Mouse (Mus musculus) hindbrain, embryonic 12.5 days (tissue): ENCODE data around the gene Cyp26c1. TPM values are rescaled to one million over a fixed set of nuclear protein-coding genes. Genes with fewer than 3 reads are reported as not detected.
A peak's percentile ranks its signal among the peaks of the same experiment; 100 is the strongest.

Source experiments
- ATAC-seq: fragments of 200-750 bp; cut with Nextera tagmentation; 2 replicates; pipeline ENCODE4 v1.8.0; 2017; ENCODE audit warnings: moderate TSS enrichment; ENCODE audit not compliant: low FRiP score
- H3K27ac ChIP-seq: fragments of 300-500 bp; sonication (generic); 2 replicates; pipeline ENCODE4 v1.5.1; 2016; ENCODE audit warnings: mild to moderate bottlenecking
- H3K27me3 ChIP-seq: fragments of 300-500 bp; sonication (generic); 2 replicates; pipeline ENCODE4 v1.6.1; 2016; ENCODE audit warnings: mild to moderate bottlenecking
- H3K36me3 ChIP-seq: fragments of 300-500 bp; sonication (generic); 2 replicates; pipeline ENCODE4 v1.6.1; 2016; ENCODE audit warnings: mild to moderate bottlenecking
- H3K4me1 ChIP-seq: fragments of 300-500 bp; sonication (generic); 2 replicates; pipeline ENCODE4 v1.6.1; 2016
- H3K4me2 ChIP-seq: fragments of 300-500 bp; sonication (generic); replicated peaks from 2 replicates; pipeline ENCODE4 v1.6.1; 2016; ENCODE audit warnings: mild to moderate bottlenecking
- H3K4me3 ChIP-seq: fragments of 300-500 bp; sonication (generic); 2 replicates; pipeline ENCODE4 v1.5.1; 2016; ENCODE audit warnings: mild to moderate bottlenecking
- H3K9ac ChIP-seq: fragments of 300-500 bp; sonication (generic); 2 replicates; pipeline ENCODE4 v1.6.1; 2016; ENCODE audit warnings: mild to moderate bottlenecking, moderate library complexity
- H3K9me3 ChIP-seq: fragments of 300-500 bp; sonication (generic); replicated peaks from 2 replicates; pipeline ENCODE4 v1.6.1; 2016; ENCODE audit warnings: mild to moderate bottlenecking
- WGBS: fragments of 180-500 bp; shearing (Covaris S2); methylation state at CpG from one replicate; pipeline ENCODE4 v1.1.7; 2016; 5-methylcytosine and 5-hydroxymethylcytosine counted together
- polyA plus RNA-seq: library from polyadenylated mRNA; unstranded; fragments of >200 nt; fragmentation: Nextera tagmentation; extraction: Ambion mirVana; gene quantifications from 2 replicates; pipeline ENCODE4 v1.2.1, GENCODE M21; 2016

Cyp26c1 gene
- polyA plus RNA-seq, 1 experiment from 2014 or later, result 1.8 TPM

DNA sequence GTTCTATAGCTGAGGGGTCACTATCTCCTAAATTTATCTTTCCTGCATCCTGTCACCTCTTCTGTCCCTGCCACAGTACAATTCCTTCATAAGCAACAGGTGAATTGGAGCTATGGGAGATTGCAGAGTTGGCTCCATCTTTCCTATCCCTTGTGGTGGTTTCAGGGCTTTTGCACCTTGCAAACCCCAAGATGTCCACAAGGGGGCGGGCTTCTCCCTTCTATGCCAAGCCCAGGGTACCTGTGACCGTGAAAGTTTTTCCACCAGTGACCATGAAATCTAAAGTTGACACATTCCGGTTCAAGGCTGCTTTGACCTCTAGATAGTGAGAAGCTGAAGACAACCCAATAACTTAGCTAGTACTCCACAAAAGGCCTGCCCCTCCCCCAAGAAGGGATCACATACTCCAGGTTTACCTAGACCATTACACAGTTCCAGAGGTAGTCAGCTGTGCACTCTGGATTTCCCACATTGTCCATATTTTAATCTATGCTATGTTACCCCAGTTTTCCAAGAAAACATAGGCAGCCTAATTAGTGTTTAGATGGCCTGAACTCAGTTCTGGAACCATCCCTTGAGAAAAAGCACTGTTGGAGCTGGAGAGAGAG, 18.6 kb downstream of the Cyp26c1 start:
- ATAC-seq, result 0 out of 2 replicates have a peak, but pooled peaks have one; percentile 16
- H3K27ac ChIP-seq, result no peak overlapping the region
- 9% methylated on average over 3 of the region's 3 CpGs for WGBS
- H3K4me2 ChIP-seq, result no peak overlapping the region
- H3K4me1 ChIP-seq, result 0 out of 2 replicates have a peak, but pooled peaks cover 2% of the 10 kb centered on the region
- no peaks in the 10 kb centered on the region for H3K9me3 ChIP-seq
- no peak overlapping the region for H3K9ac ChIP-seq
- no peaks in the 10 kb centered on the region for H3K36me3 ChIP-seq
- H3K4me3 ChIP-seq, result no peak overlapping the region
- peaks cover 51% of the 10 kb centered on the region for H3K27me3 ChIP-seq

- no peak overlapping the region for H3K4me3 ChIP-seq
- H3K36me3 ChIP-seq, result no peaks in the 10 kb centered on the region
- H3K9me3 ChIP-seq, result no peaks in the 10 kb centered on the region
- no peak for ATAC-seq
- H3K27me3 ChIP-seq, result peaks cover 34% of the 10 kb centered on the region
- no peak overlapping the region for H3K27ac ChIP-seq
- H3K9ac ChIP-seq, result no peak overlapping the region
- H3K4me1 ChIP-seq, result no peaks in the 10 kb centered on the region
- H3K4me2 ChIP-seq, result no peak overlapping the region
- 83% methylated on average over 5 of the region's 5 CpGs for WGBS
Measured at GRCm38 (mm10) chr19:37705722-37706121, 20.3 kb downstream of the Cyp26c1 start.

GRCm38 (mm10) chr19:37714681-37715080, 29.3 kb downstream of the Cyp26c1 start:
- Histone ChIP-seq H3K27me3 (no peaks in the 10 kb centered on the region), H3K9me3 (no peaks in the 10 kb centered on the region), H3K27ac (no peak overlapping the region), H3K4me1 (no peaks in the 10 kb centered on the region), H3K9ac (no peak overlapping the region), H3K4me2 (no peak overlapping the region), H3K4me3 (no peak overlapping the region), H3K36me3 (no peaks in the 10 kb centered on the region)
- WGBS, result 75% methylated on average over 10 of the region's 10 CpGs
- ATAC-seq, result no peak

DNA sequence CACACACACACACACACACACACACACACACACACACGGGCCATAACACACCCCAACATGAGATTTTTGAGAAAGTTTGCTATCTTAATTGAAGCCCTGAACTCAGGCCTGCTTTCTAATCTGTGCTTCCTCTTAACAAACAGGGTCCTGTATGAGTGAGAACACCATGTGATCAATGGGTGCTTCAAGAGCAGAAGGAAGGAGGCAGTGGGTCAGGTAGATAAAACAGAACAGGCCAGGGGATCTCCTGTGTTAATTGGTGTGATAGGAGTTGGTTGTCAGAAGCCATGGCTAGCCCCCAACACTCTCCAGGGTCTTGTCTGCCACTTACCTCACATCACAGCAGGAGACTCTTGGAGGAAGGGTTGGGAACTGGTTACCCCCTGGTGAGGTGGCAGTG, 30.6 kb downstream of the Cyp26c1 start:
- Histone ChIP-seq H3K36me3 (no peaks in the 10 kb centered on the region), H3K4me1 (no peaks in the 10 kb centered on the region), H3K9me3 (no peaks in the 10 kb centered on the region), H3K27me3 (no peaks in the 10 kb centered on the region), H3K9ac (no peak overlapping the region), H3K27ac (no peak overlapping the region), H3K4me2 (no peak overlapping the region), H3K4me3 (no peak overlapping the region)
- ATAC-seq, result no peak
- 79% methylated on average over 1 of the region's 1 CpGs for WGBS

GRCm38 (mm10) chr19:37716524-37717175, 31.3 kb downstream of the Cyp26c1 start:
- H3K4me1 ChIP-seq, result no peaks in the 10 kb centered on the region
- WGBS, result 89% methylated on average over 12 of the region's 12 CpGs

DNA sequence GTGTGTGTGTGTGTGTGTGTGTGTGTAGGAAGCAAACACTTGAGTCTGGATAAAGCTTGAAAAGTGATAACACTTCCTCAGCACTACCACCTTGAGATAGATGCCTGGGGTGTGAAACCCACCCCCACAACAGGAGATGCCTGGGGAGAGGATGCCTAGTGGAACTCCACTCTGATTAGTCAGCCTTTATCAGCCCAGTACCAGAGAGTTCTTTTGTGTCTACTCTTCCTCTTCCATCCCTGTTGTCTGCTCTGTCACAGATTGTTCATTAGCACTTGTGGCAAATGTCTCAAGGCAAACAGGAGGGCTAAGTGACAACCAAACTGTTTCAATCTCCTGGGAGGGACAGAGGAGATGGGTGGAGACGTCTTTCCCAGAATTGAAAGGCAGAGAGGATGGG, 33.8 kb downstream of the Cyp26c1 start:
- Histone ChIP-seq H3K36me3 (no peaks in the 10 kb centered on the region), H3K9me3 (no peaks in the 10 kb centered on the region), H3K9ac (no peak overlapping the region), H3K27ac (no peak overlapping the region), H3K4me2 (no peak overlapping the region), H3K27me3 (no peaks in the 10 kb centered on the region), H3K4me3 (no peak overlapping the region), H3K4me1 (no peaks in the 10 kb centered on the region)
- no peak for ATAC-seq
- WGBS, result 31% methylated on average over 1 of the region's 1 CpGs

More at GRCm38 (mm10) chr19:37716524-37717175, 31.3 kb downstream of the Cyp26c1 start:
- Histone ChIP-seq H3K27me3 (no peaks in the 10 kb centered on the region), H3K9ac (no peak overlapping the region), H3K27ac (no peak overlapping the region), H3K36me3 (no peaks in the 10 kb centered on the region), H3K9me3 (no peaks in the 10 kb centered on the region), H3K4me2 (no peak overlapping the region), H3K4me3 (no peak overlapping the region)
- ATAC-seq, result no peak

GRCm38 (mm10) chr19:37724591-37724990, 39.2 kb downstream of the Cyp26c1 start:
- Histone ChIP-seq H3K27me3 (no peaks in the 10 kb centered on the region), H3K4me1 (no peaks in the 10 kb centered on the region), H3K4me3 (no peak overlapping the region), H3K36me3 (no peaks in the 10 kb centered on the region), H3K4me2 (no peak overlapping the region), H3K9me3 (no peaks in the 10 kb centered on the region), H3K9ac (no peak overlapping the region), H3K27ac (no peak overlapping the region)
- WGBS, result 94% methylated on average over 5 of the region's 5 CpGs
- ATAC-seq, result no peak

DNA sequence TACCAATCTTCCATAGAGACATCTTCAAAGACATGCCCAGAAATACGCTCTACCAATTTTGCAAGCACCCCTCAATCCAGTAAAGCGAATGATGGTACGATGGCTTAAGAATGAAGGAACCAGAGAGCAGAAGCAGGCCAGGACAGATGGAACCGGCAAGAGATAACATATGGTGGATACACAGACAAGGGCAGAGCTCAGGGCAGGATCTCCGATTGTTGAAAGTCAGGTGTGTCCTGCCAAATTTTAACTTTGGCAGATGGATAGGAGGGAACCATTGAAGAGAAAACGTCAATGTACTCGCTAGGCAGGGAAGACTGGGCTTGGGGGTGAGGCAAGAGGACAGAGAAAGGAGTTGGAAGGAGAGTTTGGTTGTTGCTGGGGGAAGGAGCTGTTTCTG, 41.2 kb downstream of the Cyp26c1 start:
- Histone ChIP-seq H3K4me2 (no peak overlapping the region), H3K4me1 (no peaks in the 10 kb centered on the region), H3K4me3 (no peak overlapping the region), H3K9ac (no peak overlapping the region), H3K27ac (no peak overlapping the region), H3K9me3 (no peaks in the 10 kb centered on the region), H3K36me3 (no peaks in the 10 kb centered on the region), H3K27me3 (no peaks in the 10 kb centered on the region)
- WGBS, result 92% methylated on average over 7 of the region's 7 CpGs
- ATAC-seq, result no peak

GRCm38 (mm10) chr19:37727366-37727765, 42.0 kb downstream of the Cyp26c1 start:
- Histone ChIP-seq H3K36me3 (no peaks in the 10 kb centered on the region), H3K9me3 (no peaks in the 10 kb centered on the region), H3K27ac (no peak overlapping the region), H3K4me2 (no peak overlapping the region), H3K27me3 (no peaks in the 10 kb centered on the region), H3K4me1 (no peaks in the 10 kb centered on the region), H3K4me3 (no peak overlapping the region), H3K9ac (no peak overlapping the region)
- no peak for ATAC-seq
- 96% methylated on average over 2 of the region's 2 CpGs for WGBS

GRCm38 (mm10) chr19:37735426-37735825, 50.0 kb downstream of the Cyp26c1 start:
- 91% methylated on average over 8 of the region's 8 CpGs for whole genome bisulfite sequencing
- Histone ChIP-seq H3K36me3 (no peaks in the 10 kb centered on the region), H3K27me3 (no peaks in the 10 kb centered on the region), H3K9ac (no peak overlapping the region), H3K4me2 (no peak overlapping the region), H3K4me3 (no peak overlapping the region), H3K4me1 (no peaks in the 10 kb centered on the region), H3K9me3 (no peaks in the 10 kb centered on the region), H3K27ac (no peak overlapping the region)
- no peak for ATAC-seq

DNA sequence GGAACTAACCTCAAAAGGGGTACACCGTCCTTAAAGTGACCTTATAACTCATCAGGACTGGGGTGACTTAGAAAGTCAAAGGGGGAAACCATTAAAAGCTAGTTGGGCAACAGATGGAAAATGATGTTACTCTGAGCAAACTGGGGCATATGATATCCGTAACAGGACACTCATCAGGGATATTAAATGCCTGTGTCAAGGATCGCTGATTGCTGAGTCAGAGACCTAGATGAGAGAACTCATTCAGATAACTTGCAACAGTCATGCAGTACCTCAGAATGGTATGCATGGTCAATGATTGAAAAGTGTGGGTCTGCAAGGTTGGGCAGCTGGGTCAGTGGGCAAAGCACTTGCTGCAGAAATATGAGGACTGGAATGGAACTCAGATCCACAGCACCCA, 53.2 kb downstream of the Cyp26c1 start:
- no peak overlapping the region for H3K27ac ChIP-seq
- H3K4me2 ChIP-seq, result no peak overlapping the region
- no peaks in the 10 kb centered on the region for H3K27me3 ChIP-seq
- no peaks in the 10 kb centered on the region for H3K36me3 ChIP-seq
- no peaks in the 10 kb centered on the region for H3K9me3 ChIP-seq
- no peak overlapping the region for H3K9ac ChIP-seq
- WGBS, result 93% methylated on average over 3 of the region's 3 CpGs
- no peaks in the 10 kb centered on the region for H3K4me1 ChIP-seq
- no peak for ATAC-seq
- H3K4me3 ChIP-seq, result no peak overlapping the region

GRCm38 (mm10) chr19:37740043-37740442, 54.7 kb downstream of the Cyp26c1 start:
- 80% methylated on average over 7 of the region's 7 CpGs for WGBS
- Histone ChIP-seq H3K27ac (no peak overlapping the region), H3K9ac (no peak overlapping the region), H3K4me2 (no peak overlapping the region), H3K4me1 (no peaks in the 10 kb centered on the region), H3K4me3 (no peak overlapping the region), H3K27me3 (no peaks in the 10 kb centered on the region), H3K9me3 (no peaks in the 10 kb centered on the region), H3K36me3 (no peaks in the 10 kb centered on the region)
- no peak for ATAC-seq
